Mouse (Mus musculus): ENCODE measurements around the gene Lbr. TPM values are rescaled to one million over a fixed set of nuclear protein-coding genes. Genes with fewer than 3 reads are reported as not detected.

Lbr gene
- polyA plus RNA-seq, 1 experiment from 2014 or later = 218 TPM

DNA sequence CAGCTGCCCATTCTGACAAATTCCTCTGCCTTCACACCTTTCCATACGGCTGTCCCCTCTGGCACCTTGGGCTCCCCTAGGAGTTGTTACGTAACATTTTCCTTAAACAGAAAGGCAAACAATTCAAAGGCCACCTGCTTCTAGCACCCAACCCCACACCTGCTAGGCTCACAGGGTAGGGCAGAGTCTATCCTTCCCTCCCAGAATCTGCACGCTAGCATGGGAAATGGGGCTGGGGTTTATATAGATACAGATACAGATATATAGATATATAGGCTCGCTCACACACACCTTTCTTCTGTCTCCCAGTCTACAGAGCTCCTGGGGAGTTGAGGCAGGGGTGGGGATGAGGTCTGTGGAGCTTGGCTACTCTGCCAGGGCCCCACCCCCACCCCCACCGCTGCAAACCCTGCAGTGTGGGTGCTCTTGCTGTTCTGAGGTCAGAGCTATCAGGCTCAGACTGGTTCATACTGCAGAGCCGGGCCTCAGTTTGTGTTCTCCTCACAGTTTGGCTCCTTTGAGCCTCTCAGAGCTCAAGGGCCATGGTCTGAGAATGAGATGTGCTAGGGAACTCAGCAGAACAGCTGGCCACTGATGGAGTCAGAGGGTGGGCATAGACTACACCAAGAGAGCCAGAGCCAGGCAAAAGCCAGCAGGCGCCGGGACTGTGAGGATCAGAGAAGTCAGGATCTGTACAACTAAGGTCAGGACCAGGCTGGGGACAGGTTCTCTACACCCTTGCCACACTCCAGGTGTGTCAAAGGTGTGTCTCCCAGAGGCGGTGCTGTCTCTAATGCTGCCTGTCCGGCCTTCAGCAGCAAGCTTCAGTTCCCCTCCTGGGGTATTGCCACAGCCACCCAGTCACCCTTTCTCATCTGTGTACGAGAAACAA is 22.4 kb upstream of the Lbr start:
- WGBS = 77% methylated on average over 11 of the region's 11 CpGs
- Histone ChIP-seq H3K36me3 (no peaks in the 10 kb centered on the region), H3K4me1 (peaks cover 17% of the 10 kb centered on the region), H3K4me3 (no peak overlapping the region), H3K27ac (replicated peaks) (no peak overlapping the region), H3K9me3 (replicated peaks) (no peaks in the 10 kb centered on the region), H3K27me3 (ENCODE audit: low read depth, poor library complexity, severe bottlenecking) (no peaks in the 10 kb centered on the region)
- DNase-seq (ENCODE audit: low spot score) = no peak

DNA sequence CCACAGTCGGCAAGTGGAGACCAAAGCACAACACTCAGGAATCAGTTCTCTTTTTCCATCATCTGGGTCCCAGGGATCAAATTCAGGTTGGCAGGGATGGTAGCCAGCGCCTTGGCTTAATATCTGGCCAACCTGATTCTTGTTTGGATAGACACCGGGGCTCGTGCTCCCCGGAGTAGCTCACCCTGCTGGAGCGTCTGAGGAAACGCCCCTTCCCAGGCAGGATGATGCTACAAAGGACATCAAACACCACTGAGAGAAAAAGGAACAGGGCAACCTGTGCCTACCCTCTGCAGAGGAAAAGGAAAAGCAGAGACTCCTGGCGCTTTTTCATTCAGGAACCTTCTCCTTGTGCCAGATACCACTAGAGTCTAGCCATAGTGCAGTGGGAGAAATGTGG is 20.6 kb upstream of the Lbr start:
- H3K4me3 ChIP-seq = no peak overlapping the region
- no peaks in the 10 kb centered on the region for H3K27me3 ChIP-seq (ENCODE audit: low read depth, poor library complexity, severe bottlenecking)
- no peak overlapping the region for H3K27ac ChIP-seq (replicated peaks)
- no peaks in the 10 kb centered on the region for H3K36me3 ChIP-seq
- DNase-seq (ENCODE audit: low spot score) = no peak
- no peaks in the 10 kb centered on the region for H3K9me3 ChIP-seq (replicated peaks)
- WGBS = 40% methylated on average over 8 of the region's 8 CpGs
- peaks cover 17% of the 10 kb centered on the region for H3K4me1 ChIP-seq

DNA sequence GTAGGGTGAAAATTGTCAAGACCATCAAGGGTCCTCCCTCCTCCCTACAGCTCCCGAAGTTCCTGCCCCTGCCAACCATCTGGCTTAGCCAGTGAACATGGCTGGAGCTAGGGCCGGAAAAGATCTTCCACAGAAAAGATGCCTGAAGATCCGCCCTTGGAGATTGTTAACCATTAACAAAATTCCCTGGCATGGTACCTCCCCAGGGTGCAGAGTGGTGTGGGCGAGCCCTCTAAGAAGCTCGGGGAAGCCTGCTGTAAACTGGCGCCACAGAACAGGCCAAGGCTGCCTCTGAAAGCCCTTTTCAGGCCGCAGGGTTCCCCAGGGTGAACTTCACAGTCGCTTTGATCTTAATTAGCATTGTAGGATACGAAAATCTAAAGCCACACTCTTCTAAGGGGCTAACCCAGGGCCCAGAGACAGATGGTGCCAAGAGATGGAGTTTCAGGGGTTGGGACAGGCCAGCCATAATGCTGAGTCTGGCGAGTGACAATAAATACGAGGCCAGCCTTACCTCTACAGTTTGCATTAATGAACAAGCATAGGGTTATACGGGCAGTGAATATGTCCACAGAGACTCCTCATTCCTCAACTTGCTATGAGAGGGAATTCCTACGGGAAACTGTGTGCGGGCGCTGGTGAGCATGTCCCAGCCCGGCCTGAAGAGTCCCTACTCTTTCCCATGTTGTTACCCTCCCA is 20.0 kb upstream of the Lbr start:
- H3K36me3 ChIP-seq = no peaks in the 10 kb centered on the region
- DNase-seq (ENCODE audit: low spot score) = no peak
- H3K4me1 ChIP-seq = peaks cover 17% of the 10 kb centered on the region
- H3K9me3 ChIP-seq (replicated peaks) = no peaks in the 10 kb centered on the region
- WGBS = 66% methylated on average over 16 of the region's 16 CpGs
- no peak overlapping the region for H3K27ac ChIP-seq (replicated peaks)
- no peaks in the 10 kb centered on the region for H3K27me3 ChIP-seq (ENCODE audit: low read depth, poor library complexity, severe bottlenecking)
- no peak overlapping the region for H3K4me3 ChIP-seq

DNA sequence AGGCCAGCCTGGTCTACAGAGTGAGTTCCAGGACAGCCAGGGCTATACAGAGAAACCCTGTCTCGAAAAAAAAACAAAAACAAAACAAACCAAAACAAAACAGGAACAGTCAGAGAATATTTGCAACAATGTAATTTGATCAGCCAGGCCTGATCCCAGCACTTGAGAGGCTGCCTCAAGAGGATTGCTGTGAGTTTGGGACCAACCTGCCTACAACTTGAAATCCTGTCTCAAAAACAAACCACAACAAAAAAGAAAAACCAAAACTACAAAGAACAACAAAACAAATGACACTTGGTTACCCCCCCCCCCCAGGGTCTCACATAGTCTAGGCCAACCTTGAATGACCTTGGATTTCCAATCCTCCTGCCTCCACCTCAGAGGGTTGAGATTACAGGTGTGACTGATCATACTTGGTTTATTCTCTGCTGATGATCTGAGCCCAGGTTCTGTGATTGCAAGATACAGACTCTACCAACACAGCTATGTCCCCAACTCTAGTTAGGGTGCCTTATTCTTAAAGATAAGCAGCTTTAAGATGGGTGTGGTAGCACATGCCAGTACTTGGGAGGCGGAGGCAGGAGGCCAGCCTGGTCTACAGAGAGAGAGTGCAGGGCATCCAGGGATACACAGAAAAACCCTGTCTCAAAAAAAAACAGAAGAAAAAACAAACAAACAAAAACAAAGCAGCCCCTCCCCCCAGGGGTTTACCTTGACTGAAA is 18.5 kb upstream of the Lbr start:
- no peak overlapping the region for H3K27ac ChIP-seq (replicated peaks)
- no peaks in the 10 kb centered on the region; the same call in 1 of the 2 replicates for H3K9me3 ChIP-seq (replicated peaks)
- WGBS = 73% methylated on average over 2 of the region's 2 CpGs
- DNase-seq (ENCODE audit: low spot score) = no peak
- no peaks in the 10 kb centered on the region for H3K36me3 ChIP-seq
- no peaks in the 10 kb centered on the region for H3K27me3 ChIP-seq (ENCODE audit: low read depth, poor library complexity, severe bottlenecking)
- peaks cover 14% of the 10 kb centered on the region for H3K4me1 ChIP-seq
- H3K4me3 ChIP-seq = no peak overlapping the region

DNA sequence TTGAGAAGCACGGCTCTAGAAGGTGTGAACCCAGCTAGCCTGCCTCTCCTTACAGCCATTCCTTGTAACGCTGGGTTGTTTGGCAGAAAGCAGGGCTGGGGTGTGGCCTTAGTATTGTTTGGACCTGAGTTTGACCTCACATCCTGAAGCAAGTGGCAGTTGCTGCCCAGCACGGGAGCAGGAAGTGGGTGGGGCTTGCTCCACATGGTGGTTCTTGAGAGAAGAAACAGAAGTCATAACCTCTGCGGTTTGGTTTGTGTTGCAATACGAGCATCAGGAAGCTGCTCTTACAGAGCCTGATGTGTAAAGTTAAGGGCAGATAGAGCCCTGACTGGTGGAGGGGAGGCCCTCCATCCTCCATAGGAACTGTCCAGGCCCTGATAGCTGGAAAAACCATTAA is 17.8 kb upstream of the Lbr start:
- peak; percentile 35 for DNase-seq (ENCODE audit: low spot score)
- H3K27ac ChIP-seq (replicated peaks) = no peak overlapping the region; the same call in 1 of the 2 replicates
- no peaks in the 10 kb centered on the region for H3K36me3 ChIP-seq
- no peaks in the 10 kb centered on the region; the same call in 1 of the 2 replicates for H3K9me3 ChIP-seq (replicated peaks)
- H3K4me1 ChIP-seq = peaks cover 13% of the 10 kb centered on the region
- H3K27me3 ChIP-seq (ENCODE audit: low read depth, poor library complexity, severe bottlenecking) = no peaks in the 10 kb centered on the region
- no peak overlapping the region for H3K4me3 ChIP-seq
- WGBS = 47% methylated on average over 5 of the region's 5 CpGs

DNA sequence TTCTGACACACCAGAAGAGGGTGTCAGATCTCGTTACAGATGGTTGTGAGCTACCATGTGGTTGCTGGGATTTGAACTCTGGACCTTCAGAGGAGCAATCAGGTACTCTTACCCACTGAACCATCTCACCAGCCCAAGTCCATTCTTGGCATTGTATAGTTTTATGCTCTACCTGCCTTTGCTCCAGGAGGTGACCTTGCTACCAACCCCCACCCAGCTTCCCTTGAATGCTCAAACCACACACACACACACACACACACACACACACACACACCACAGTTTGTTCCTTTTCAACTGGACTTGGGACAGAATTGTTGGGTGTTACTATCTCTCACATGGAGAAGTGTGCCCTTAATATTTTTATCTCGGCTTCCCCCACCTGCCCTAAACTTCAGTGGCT is 13.5 kb upstream of the Lbr start:
- Histone ChIP-seq H3K4me3 (no peak overlapping the region), H3K27ac (replicated peaks) (no peak overlapping the region), H3K36me3 (no peaks in the 10 kb centered on the region), H3K4me1 (peaks cover 11% of the 10 kb centered on the region), H3K9me3 (replicated peaks) (no peaks in the 10 kb centered on the region; the same call in 1 of the 2 replicates), H3K27me3 (ENCODE audit: low read depth, poor library complexity, severe bottlenecking) (peaks cover 18% of the 10 kb centered on the region)
- WGBS = 84% methylated on average over 2 of the region's 2 CpGs
- no peak for DNase-seq (ENCODE audit: low spot score)

DNA sequence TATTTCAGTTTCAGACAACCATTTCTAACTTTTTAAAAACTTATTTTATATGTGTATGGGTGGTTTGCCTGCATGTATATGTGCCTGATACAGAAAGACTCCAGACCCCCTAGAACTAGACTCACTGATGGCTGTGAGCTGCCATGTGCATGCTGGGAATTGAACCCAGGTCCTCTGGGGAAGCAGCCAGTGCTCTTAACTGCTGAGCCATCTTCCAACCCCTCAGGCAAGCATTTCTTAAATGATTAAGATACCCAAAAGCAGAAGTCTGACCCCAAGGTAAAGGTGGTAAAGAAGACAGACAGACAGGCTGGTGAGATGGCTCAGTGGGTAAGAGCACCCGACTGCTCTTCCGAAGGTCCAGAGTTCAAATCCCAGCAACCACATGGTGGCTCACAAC is 12.0 kb upstream of the Lbr start:
- no peaks in the 10 kb centered on the region for H3K36me3 ChIP-seq
- 100% methylated on average over 2 of the region's 2 CpGs for WGBS
- peaks cover 18% of the 10 kb centered on the region for H3K27me3 ChIP-seq (ENCODE audit: low read depth, poor library complexity, severe bottlenecking)
- no peak for DNase-seq (ENCODE audit: low spot score)
- no peak overlapping the region for H3K27ac ChIP-seq (replicated peaks)
- peaks cover 11% of the 10 kb centered on the region for H3K4me1 ChIP-seq
- no peak overlapping the region for H3K4me3 ChIP-seq
- no peaks in the 10 kb centered on the region; the same call in 1 of the 2 replicates for H3K9me3 ChIP-seq (replicated peaks)

DNA sequence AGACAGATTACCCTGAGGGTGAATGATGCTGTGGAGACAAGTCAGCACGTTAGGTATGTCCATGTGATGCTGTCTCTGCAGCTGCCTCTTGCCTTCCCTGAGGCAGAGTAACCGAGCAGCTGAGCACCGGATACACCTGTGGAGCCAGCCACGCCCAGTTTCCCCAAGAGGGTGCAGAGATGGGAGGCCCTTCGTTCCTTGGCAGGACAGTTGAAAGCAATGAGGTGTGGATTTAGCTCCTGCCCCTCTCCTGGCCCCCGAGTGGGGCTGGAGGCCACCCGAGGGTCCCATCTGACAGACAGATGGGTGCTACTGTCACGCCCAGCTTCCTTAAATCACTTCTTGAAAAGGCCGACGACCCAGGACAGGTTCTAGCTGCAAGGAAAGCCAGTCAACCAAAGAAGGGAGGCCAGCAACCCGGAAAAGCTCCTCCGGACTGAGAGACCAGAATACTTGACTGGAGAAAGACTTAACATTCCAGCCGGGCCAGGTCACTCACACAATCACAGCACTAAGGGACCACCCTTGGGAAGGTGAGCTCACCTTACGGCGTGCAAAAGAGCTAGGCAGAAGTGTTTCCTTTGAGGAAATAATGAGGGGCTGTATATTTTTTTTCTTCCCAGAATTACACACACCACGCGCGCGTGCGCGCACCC is 10.4 kb upstream of the Lbr start:
- Histone ChIP-seq H3K9me3 (replicated peaks) (no peaks in the 10 kb centered on the region; the same call in 1 of the 2 replicates), H3K4me1 (peaks cover 11% of the 10 kb centered on the region), H3K36me3 (no peaks in the 10 kb centered on the region), H3K27me3 (ENCODE audit: low read depth, poor library complexity, severe bottlenecking) (peaks cover 18% of the 10 kb centered on the region), H3K27ac (replicated peaks) (no peak overlapping the region), H3K4me3 (peak overlapping the region; percentile 29)
- no peak for DNase-seq (ENCODE audit: low spot score)
- WGBS = 14% methylated on average over 21 of the region's 21 CpGs

DNA sequence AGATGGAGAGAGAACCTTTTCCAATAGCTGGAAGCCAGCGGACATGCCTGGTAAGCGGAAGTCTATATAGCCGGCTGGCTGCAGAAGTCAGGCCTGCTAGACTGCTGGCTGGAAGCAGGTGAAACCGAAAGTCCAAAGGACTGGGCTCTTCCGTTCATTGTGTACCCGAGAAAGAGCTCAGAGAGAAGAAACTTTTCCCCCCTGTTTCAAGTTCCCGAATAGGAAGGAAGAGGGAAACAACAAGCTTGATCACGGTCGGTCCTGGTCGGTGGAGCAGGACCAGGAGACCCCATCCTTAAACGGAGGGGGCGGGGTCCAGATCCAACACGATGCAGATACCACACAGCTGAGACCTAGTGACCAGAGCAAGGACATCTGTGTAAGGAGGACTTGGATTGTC is 9.6 kb upstream of the Lbr start:
- H3K4me3 ChIP-seq = no peak overlapping the region
- 51% methylated on average over 13 of the region's 13 CpGs for WGBS

DNA sequence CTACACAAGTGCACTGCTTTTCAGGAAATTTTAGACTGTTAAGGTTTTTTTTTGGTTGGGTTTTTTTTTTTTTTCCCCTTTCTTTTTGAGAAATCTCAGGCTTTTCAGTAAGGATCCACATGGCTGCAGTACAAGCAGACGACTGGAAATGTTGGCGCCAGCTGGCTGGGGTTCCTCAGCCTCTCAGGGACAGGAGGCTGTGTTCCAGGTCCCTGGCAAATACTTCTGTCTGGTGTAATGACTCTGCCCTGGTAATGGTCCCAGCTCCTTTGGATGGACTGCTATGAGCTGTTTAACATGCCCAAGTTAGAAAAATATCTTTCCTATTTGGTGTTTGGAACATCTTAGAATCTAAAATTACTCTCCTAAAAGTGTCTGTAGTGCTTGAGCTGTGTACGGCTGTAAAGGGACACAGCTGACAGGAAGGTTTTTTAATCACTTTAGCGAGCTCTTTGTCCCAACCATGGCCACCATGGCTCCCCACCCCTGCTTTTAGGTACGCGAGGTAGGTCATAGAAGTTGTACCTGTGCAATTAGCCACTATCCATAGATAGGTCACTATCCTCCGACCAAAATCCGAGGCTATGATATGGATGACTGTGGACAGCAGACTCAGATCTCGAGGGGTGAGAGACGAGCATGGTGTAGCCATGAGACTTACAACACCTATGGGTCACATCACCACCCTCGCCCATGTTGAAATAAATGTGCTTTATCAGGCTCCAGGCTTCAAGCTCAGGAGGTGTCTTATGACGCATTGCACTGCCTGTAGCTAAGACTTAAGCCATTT is 8.9 kb upstream of the Lbr start:
- no peak for DNase-seq (ENCODE audit: low spot score)
- H3K27ac ChIP-seq (replicated peaks) = no peak overlapping the region
- peaks cover 11% of the 10 kb centered on the region for H3K4me1 ChIP-seq
- H3K36me3 ChIP-seq = no peaks in the 10 kb centered on the region
- peaks cover 18% of the 10 kb centered on the region for H3K27me3 ChIP-seq (ENCODE audit: low read depth, poor library complexity, severe bottlenecking)
- H3K9me3 ChIP-seq (replicated peaks) = no peaks in the 10 kb centered on the region
- 90% methylated on average over 12 of the region's 12 CpGs for WGBS
- H3K4me3 ChIP-seq = no peak overlapping the region

More for the DNA sequence above, 9.6 kb upstream of the Lbr start:
- peaks cover 11% of the 10 kb centered on the region for H3K4me1 ChIP-seq
- H3K36me3 ChIP-seq = no peaks in the 10 kb centered on the region
- DNase-seq (ENCODE audit: low spot score) = no peak
- H3K27me3 ChIP-seq (ENCODE audit: low read depth, poor library complexity, severe bottlenecking) = peaks cover 18% of the 10 kb centered on the region
- no peaks in the 10 kb centered on the region; the same call in 1 of the 2 replicates for H3K9me3 ChIP-seq (replicated peaks)
- H3K27ac ChIP-seq (replicated peaks) = no peak overlapping the region

DNA sequence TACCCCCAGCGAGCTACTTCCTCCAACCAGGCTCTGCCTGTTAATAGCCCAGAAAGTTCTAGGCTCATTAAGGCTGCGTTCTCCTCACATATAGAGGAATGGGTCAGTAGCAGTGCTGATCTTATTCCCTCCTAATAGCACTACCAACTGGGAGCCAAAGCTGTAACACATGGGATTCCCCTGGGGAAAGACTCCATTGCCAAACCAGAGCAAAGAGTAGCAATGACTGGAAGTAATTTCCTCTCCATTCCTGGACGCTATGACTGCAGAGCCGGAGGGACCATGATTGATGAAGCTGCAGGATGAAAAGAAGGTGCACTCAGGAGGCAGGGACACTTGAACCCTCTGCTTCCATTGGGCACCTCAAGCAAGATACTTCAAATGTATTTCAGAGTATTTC is 7.6 kb upstream of the Lbr start:
- H3K27ac ChIP-seq (replicated peaks) = no peak overlapping the region
- DNase-seq (ENCODE audit: low spot score) = no peak
- H3K9me3 ChIP-seq (replicated peaks) = no peaks in the 10 kb centered on the region
- H3K4me1 ChIP-seq = peaks cover 11% of the 10 kb centered on the region
- H3K36me3 ChIP-seq = no peaks in the 10 kb centered on the region
- WGBS = 86% methylated on average over 4 of the region's 4 CpGs
- H3K27me3 ChIP-seq (ENCODE audit: low read depth, poor library complexity, severe bottlenecking) = peaks cover 18% of the 10 kb centered on the region
- H3K4me3 ChIP-seq = no peak overlapping the region

DNA sequence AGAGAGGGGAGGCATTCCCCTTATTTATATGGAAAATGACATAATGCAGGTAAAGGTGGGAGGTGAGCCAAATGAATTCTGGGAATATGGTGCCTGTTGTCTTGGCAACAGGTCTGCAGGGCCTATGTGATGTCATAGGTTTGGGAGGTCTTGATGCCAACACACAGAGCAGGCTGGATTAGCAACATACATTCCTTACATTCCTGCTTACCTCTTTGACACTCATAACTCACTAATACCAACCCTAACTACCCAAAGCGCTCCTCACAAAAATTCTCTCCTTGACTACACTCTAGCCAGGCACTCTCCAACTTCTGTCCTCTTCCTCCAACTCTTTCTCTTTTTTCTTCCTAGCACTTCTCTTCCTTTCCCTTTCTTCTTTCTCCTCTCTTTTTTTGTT is 5.4 kb upstream of the Lbr start:
- no peaks in the 10 kb centered on the region for H3K9me3 ChIP-seq (replicated peaks)
- no peak overlapping the region for H3K4me3 ChIP-seq
- no peaks in the 10 kb centered on the region for H3K36me3 ChIP-seq
- peaks cover 10% of the 10 kb centered on the region for H3K4me1 ChIP-seq
- H3K27ac ChIP-seq (replicated peaks) = no peak overlapping the region
- no peak for DNase-seq (ENCODE audit: low spot score)
- 94% methylated on average over 1 of the region's 1 CpGs for WGBS
- peaks cover 25% of the 10 kb centered on the region for H3K27me3 ChIP-seq (ENCODE audit: low read depth, poor library complexity, severe bottlenecking)

All from midbrain, embryonic 10.5 days (tissue).